Mouse (Mus musculus) hindbrain, embryonic 16.5 days (tissue): Measurements from ENCODE around the gene Dalrd3. TPM values are rescaled to one million over a fixed set of nuclear protein-coding genes. Genes with fewer than 3 reads are reported as not detected.

Experiments
- ATAC-seq: fragments of 200-750 bp; cut with Nextera tagmentation; 2 replicates; pipeline ENCODE4 v1.8.0; 2017; ENCODE audit warnings: moderate TSS enrichment, moderate library complexity
- H3K27ac ChIP-seq: fragments of 300-500 bp; sonication (generic); 2 replicates; pipeline ENCODE4 v1.5.1; 2014; ENCODE audit warnings: low read depth, mild to moderate bottlenecking, control low read depth, low read length, moderate library complexity
- H3K27me3 ChIP-seq: fragments of 300-500 bp; sonication (generic); replicated peaks from 2 replicates; pipeline ENCODE4 v1.6.1; 2014; ENCODE audit warnings: low read length; ENCODE audit not compliant: control insufficient read depth, insufficient read depth
- H3K36me3 ChIP-seq: fragments of 300-500 bp; sonication (generic); 2 replicates; pipeline ENCODE4 v1.6.1; 2014; ENCODE audit warnings: mild to moderate bottlenecking, low read length, moderate library complexity, mixed read lengths; ENCODE audit not compliant: control insufficient read depth, insufficient read depth
- H3K4me1 ChIP-seq: fragments of 300-500 bp; sonication (generic); 2 replicates; pipeline ENCODE4 v1.6.1; 2014; ENCODE audit warnings: low read depth, low read length; ENCODE audit not compliant: control insufficient read depth, insufficient read depth
- H3K4me2 ChIP-seq: fragments of 300-500 bp; sonication (generic); 2 replicates; pipeline ENCODE4 v1.6.1; 2014; ENCODE audit warnings: mild to moderate bottlenecking, low read length, control low read depth, moderate library complexity
- H3K4me3 ChIP-seq: fragments of 300-500 bp; sonication (generic); 2 replicates; pipeline ENCODE4 v1.5.1; 2014; ENCODE audit warnings: mild to moderate bottlenecking, low read length, control low read depth, moderate library complexity
- H3K9ac ChIP-seq: fragments of 300-500 bp; sonication (generic); 2 replicates; pipeline ENCODE4 v1.6.1; 2014; ENCODE audit warnings: low read depth, mild to moderate bottlenecking, control low read depth, low read length, moderate library complexity
- H3K9me3 ChIP-seq: fragments of 300-500 bp; sonication (generic); 2 replicates; pipeline ENCODE4 v1.6.1; 2014; ENCODE audit warnings: mild to moderate bottlenecking, low read length, moderate library complexity; ENCODE audit not compliant: control insufficient read depth
- WGBS: fragments of 180-500 bp; shearing (Covaris S2); extraction: QIAGEN DNeasy Blood & Tissue Kit; methylation state at CpG from one replicate; pipeline ENCODE4 v1.1.7; 2014; 5-methylcytosine and 5-hydroxymethylcytosine counted together
- polyA plus RNA-seq: library from polyadenylated mRNA; unstranded; fragments of >200 nt; fragmentation: Nextera tagmentation; extraction: Ambion mirVana; gene quantifications from 2 replicates; pipeline ENCODE4 v1.2.1, GENCODE M21; 2015

The Dalrd3 gene
- polyA plus RNA-seq, 1 experiment from 2014 or later, result 331 TPM

GRCm38 (mm10) chr9:108570207-108570896, 666 bp downstream of the Dalrd3 start:
- Histone ChIP-seq H3K4me3 (peak overlapping the region; percentile 73), H3K9ac (peak overlapping the region; percentile 77), H3K4me1 (peaks cover 48% of the 10 kb centered on the region), H3K9me3 (no peaks in the 10 kb centered on the region), H3K27me3 (no peaks in the 10 kb centered on the region), H3K4me2 (peak overlapping the region; percentile 97), H3K27ac (peak overlapping the region; percentile 77), H3K36me3 (peaks cover 32% of the 10 kb centered on the region)
- WGBS, result 2% methylated on average over 40 of the region's 40 CpGs
- ATAC-seq, result no peak; the same call in 1 of the 2 replicates

GRCm38 (mm10) chr9:108571401-108571973, 1.8 kb downstream of the Dalrd3 start:
- H3K27ac ChIP-seq, result no peak overlapping the region
- H3K9ac ChIP-seq, result no peak overlapping the region
- no peak for ATAC-seq
- H3K4me3 ChIP-seq, result no peak overlapping the region
- H3K27me3 ChIP-seq, result no peaks in the 10 kb centered on the region
- no peak overlapping the region for H3K4me2 ChIP-seq
- peaks cover 41% of the 10 kb centered on the region for H3K36me3 ChIP-seq
- peaks cover 53% of the 10 kb centered on the region for H3K4me1 ChIP-seq
- H3K9me3 ChIP-seq, result no peaks in the 10 kb centered on the region
- 95% methylated on average over 16 of the region's 16 CpGs for WGBS

- H3K4me1 ChIP-seq, result peaks cover 61% of the 10 kb centered on the region
- H3K27ac ChIP-seq, result no peak overlapping the region
- H3K4me3 ChIP-seq, result no peak overlapping the region
- no peak overlapping the region for H3K4me2 ChIP-seq
- H3K27me3 ChIP-seq, result no peaks in the 10 kb centered on the region
- H3K9ac ChIP-seq, result no peak overlapping the region
- 81% methylated on average over 10 of the region's 10 CpGs for WGBS
- no peaks in the 10 kb centered on the region for H3K9me3 ChIP-seq
- peaks cover 41% of the 10 kb centered on the region for H3K36me3 ChIP-seq
- ATAC-seq, result no peak
These were observed 2.6 kb downstream of the Dalrd3 start for GRCm38 (mm10) chr9:108572321-108572720.

- Histone ChIP-seq H3K9me3 (no peaks in the 10 kb centered on the region), H3K4me3 (no peak overlapping the region), H3K4me2 (no peak overlapping the region; the same call in 1 of the 2 replicates), H3K9ac (no peak overlapping the region), H3K27ac (no peak overlapping the region), H3K4me1 (peaks cover 60% of the 10 kb centered on the region), H3K27me3 (no peaks in the 10 kb centered on the region), H3K36me3 (peaks cover 41% of the 10 kb centered on the region)
- WGBS, result 57% methylated on average over 26 of the region's 26 CpGs
- ATAC-seq, result no peak
These were observed 4.3 kb downstream of the Dalrd3 start for GRCm38 (mm10) chr9:108573774-108574690.

GRCm38 (mm10) chr9:108574921-108575320, 5.2 kb downstream of the Dalrd3 start:
- no peak overlapping the region for H3K4me3 ChIP-seq
- peak overlapping the region; percentile 18; the same call in 1 of the 2 replicates for H3K9ac ChIP-seq
- 78% methylated on average over 12 of the region's 12 CpGs for WGBS
- no peaks in the 10 kb centered on the region for H3K27me3 ChIP-seq
- peaks cover 61% of the 10 kb centered on the region for H3K4me1 ChIP-seq
- no peak for ATAC-seq
- no peaks in the 10 kb centered on the region for H3K9me3 ChIP-seq
- no peak overlapping the region for H3K27ac ChIP-seq
- peak overlapping the region; percentile 12; the same call in 1 of the 2 replicates for H3K4me2 ChIP-seq
- H3K36me3 ChIP-seq, result peaks cover 41% of the 10 kb centered on the region

GRCm38 (mm10) chr9:108575321-108576297, 5.9 kb downstream of the Dalrd3 start:
- Histone ChIP-seq H3K36me3 (peaks cover 41% of the 10 kb centered on the region), H3K27ac (no peak overlapping the region), H3K27me3 (no peaks in the 10 kb centered on the region), H3K9me3 (no peaks in the 10 kb centered on the region), H3K4me2 (peak overlapping the region; percentile 21), H3K4me3 (no peak overlapping the region), H3K4me1 (peaks cover 54% of the 10 kb centered on the region), H3K9ac (peak overlapping the region; percentile 17; the same call in 1 of the 2 replicates)
- no peak for ATAC-seq
- 85% methylated on average over 37 of the region's 37 CpGs for WGBS

- WGBS, result 53% methylated on average over 6 of the region's 6 CpGs
- Histone ChIP-seq H3K9ac (peak overlapping the region; percentile 97), H3K4me1 (peaks cover 51% of the 10 kb centered on the region), H3K4me2 (peak overlapping the region; percentile 63), H3K36me3 (peaks cover 27% of the 10 kb centered on the region), H3K27me3 (no peaks in the 10 kb centered on the region), H3K27ac (peak overlapping the region; percentile 23; the same call in 1 of the 2 replicates), H3K4me3 (peak overlapping the region; percentile 86), H3K9me3 (no peaks in the 10 kb centered on the region)
- ATAC-seq, result no peak
These were observed 7.3 kb downstream of the Dalrd3 start for GRCm38 (mm10) chr9:108577025-108577424.

- Histone ChIP-seq H3K4me1 (peaks cover 51% of the 10 kb centered on the region), H3K9ac (peak overlapping the region; percentile 97), H3K4me2 (peak overlapping the region; percentile 63), H3K27ac (peak overlapping the region; percentile 97), H3K27me3 (no peaks in the 10 kb centered on the region), H3K9me3 (no peaks in the 10 kb centered on the region), H3K4me3 (peak overlapping the region; percentile 86), H3K36me3 (peaks cover 21% of the 10 kb centered on the region)
- WGBS, result 1% methylated on average over 24 of the region's 24 CpGs
- ATAC-seq, result no peak
These were observed 8.4 kb downstream of the Dalrd3 start for GRCm38 (mm10) chr9:108577934-108578544.
